Mouse (Mus musculus) duodenum, adult 2 months (tissue): ENCODE measurements around the gene Per2. TPM values are rescaled to one million over a fixed set of nuclear protein-coding genes. Genes with fewer than 3 reads are reported as not detected.

ENCODE experiments used
- polyA plus RNA-seq: library from polyadenylated mRNA; depleted of rRNA; stranded (reverse); fragments of >200 nt; gene quantifications from 2 replicates; pipeline ENCODE4 v1.2.3, GENCODE M21; 2012; ENCODE audit warnings: low replicate concordance; rRNA removed

Gene Per2
- 3.8 and 5.5 TPM in 2 replicates for polyA plus RNA-seq

DNA sequence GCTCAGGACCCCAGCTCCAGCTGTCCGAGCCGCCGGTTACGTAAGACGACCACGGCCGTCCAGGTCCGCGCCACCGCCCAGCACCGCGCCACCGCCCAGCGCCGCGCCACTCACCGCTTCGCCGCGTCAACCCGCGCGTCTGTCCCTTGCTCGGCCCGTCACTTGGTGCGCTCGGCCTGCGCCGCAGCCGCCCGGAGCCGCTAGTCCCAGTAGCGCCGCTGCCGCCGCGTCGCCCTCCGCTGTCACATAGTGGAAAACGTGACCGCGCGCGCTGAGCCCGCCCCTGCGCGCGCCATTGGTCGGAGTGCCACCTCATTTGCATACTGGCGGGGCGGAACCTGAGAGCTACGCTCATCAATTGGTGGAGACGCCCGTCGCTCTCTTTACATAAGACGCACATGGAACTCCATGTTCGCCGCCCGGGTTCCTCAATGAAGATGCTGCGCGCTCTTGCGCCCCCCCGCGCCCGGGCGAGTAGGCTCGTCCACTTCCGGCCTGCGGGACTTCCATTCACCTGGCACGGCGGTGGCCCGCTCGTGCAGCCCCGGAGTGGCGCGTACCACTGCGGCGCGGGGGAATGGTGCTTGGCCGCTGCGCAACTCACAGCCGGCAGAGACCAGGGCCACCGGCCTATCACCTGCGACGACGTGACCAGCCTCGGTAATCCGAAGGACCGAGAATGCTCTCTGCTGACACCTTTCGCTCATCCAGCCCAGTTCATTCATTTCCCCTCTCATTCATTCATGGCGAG lies at the start of gene Per2:
Gene Per2, minus strand, starts transcription at position 266 of the 751 bp plus-strand sequence.

DNA sequence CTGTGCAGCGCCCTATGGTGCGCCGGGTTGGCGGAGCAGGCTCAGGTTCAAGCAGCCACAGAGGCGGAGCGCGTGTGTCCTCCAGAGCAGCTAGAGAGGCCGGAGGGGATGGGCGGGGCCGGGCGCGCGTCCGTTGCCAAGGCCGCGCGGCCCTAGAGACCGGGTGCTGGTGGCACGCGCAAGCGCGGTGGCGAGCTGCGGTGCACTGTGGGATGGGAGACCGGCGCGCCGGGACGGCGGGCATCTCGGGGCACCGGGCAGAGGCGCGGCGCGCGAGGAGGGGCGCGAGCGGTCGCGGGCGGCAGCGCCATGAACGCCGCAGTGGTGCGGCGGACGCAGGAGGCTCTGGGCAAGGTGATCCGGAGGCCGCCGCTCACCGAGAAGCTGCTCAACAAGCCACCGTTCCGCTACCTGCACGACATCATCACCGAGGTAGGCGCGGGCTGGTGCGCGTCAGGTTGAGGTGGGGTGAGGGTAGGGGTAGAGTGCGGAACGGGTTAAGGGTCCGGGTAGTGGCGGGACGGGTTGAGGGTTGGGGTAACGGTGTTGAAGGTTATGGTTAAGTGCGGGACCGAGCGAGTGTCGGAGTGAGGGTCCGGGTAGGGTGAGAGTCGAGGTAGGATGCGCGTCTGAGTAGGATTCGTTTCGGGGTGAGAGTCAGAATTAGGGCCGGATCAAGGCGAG lies 35.5 kb upstream of the Per2 start, which contains the start of gene Traf3ip1:
Gene Traf3ip1, plus strand, starts transcription at position 191 of the 684 bp plus-strand sequence.

DNA sequence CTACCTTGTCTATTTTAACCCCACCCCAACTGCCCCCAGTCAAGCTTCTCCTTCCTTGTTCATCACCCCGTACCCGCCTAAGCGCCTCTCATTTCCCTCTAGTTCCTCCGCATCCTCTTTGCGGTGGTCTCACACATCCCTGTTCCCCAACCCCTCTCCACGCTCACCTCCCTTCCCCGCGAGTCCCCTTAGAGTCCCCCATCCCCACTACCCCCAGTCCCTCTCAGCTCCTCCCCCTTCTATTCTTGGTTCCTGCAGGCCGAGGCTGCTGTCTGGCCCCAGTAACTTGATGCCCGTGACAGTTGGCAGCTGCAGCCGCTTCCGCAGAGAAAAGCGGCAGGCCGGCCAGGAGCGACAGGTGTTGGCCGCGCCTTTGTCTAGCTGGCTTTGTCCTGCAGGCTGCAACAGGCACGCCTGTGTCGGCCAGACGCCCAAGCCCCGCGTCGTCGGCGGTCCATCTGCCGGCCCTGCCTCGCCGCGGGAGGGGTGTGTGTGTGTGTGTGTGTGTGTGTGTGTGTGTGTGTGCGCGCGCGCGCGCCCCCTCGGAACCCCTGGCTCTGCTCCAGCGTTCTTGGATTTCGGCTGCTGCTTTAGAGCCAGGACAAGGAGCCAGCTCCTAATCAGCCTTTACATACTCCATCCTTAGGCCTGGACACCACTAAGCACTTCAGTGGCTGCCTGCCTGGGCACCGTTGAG lies 45.1 kb downstream of the Per2 start, which contains the start of gene Hes6:
Gene Hes6, minus strand, starts transcription at position 141 of the 697 bp plus-strand sequence.

DNA sequence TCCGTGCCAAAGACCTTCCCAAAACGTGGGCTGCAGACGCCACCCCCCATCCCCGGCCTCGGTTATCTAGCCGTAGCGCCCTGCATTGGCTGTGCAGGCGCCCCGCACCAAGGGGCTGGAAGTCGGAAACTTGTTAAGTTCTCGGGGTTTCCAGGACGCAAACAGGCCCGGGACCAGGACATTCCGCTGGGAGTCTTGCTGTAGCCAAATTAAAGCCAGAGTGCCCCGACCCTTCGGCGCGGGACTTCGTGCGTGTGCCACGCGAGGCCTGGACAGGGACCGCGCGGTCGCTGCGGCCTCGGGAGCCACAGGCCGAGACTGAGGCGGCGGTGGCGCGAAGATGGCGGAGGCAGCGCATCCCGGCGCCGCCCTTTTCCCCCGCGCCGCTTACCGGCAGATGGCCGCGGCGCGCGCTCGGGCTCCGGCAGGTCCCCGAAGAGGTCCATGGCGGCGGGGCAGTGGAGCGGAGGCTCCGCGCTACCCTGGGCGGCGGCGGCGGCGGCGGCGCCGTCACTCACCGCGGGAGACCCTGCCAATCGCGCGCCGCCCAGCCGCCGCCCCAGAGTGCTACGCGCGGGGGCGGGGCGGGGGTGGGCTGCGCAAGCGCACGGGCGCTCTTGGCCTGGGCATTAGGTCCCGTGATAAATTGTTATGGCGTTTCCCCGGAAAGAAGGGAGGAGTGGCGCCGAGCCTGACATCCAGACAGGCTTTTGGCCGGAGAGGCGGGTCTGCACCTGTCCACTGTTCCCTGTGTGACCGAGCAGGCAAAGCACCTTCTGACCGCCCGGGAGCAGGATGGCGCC lies 60.7 kb downstream of the Per2 start, which contains the start of gene Ilkap:
Gene Ilkap, minus strand, starts transcription at position 556 of the 803 bp plus-strand sequence.

DNA sequence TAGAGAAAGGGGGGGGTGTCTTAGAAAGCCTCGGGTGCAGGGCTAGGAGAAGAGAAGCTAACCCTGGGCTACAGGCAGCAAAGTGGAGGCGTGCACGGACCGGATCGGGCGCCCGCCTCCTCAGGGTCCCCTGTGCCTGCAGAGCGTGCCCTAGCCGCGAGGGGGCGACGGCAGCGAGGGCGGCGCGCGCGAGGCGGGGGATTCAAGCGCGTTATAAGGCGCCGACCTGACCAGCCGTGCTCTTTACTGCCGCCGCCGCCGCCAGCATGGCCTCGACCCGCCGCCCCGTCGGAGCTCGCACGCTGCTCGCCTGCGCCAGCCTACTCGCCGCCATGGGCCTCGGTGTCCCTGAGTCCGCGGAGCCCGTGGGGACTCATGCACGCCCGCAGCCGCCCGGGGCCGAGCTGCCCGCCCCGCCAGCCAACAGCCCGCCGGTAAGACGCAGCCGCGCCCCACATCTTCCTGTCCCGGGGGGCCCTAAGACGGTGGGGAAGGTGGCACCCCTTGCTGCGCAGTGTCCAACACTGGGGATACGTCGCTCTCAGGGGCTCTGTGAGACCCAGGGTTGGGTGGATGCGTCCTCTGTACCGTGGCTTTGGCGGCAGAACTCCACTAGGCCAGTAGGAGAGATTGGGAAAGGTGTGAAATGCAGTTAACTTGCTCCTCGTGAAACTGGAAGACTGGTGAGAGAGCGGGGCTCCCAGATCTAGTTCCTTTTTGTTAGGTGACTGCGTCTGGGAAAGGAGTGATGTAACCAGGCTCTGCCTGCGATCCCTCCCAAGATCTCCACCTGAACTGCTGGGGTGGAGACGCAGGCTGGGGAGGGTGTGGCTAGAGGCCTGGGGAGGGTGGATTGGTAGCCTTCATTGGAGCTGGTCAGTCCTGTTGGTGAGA lies 92.7 kb downstream of the Per2 start, which contains the start of gene Erfe:
Gene Erfe, plus strand, starts transcription at position 216 of the 894 bp plus-strand sequence.

Other genes starting within 250 kb of the Per2 start
- gene Ube2f, start 209.0 kb downstream of the Per2 start, polyA plus RNA-seq, result 7.8 and 12.7 TPM in 2 replicates
- gene Scly, start 161.0 kb downstream of the Per2 start, polyA plus RNA-seq, result 29.1 and 30.8 TPM in 2 replicates
- 0.07 TPM in 1 of 2 replicates, not detected in the other for gene Espnl, start 137.2 kb downstream of the Per2 start, polyA plus RNA-seq
- gene Klhl30, start 108.3 kb downstream of the Per2 start, polyA plus RNA-seq, result 1.2 and 2.5 TPM in 2 replicates
- gene Erfe, start 92.9 kb downstream of the Per2 start, polyA plus RNA-seq, result 6.0 and 10.1 TPM in 2 replicates
- gene Ilkap, start 60.5 kb downstream of the Per2 start, polyA plus RNA-seq, result 36.7 and 44.9 TPM in 2 replicates
- 89.8 and 91.8 TPM in 2 replicates for gene Hes6, start 45.3 kb downstream of the Per2 start, polyA plus RNA-seq
- 1.8 and 2.9 TPM in 2 replicates for gene Traf3ip1, start 35.3 kb upstream of the Per2 start, polyA plus RNA-seq
- gene Asb1, start 81.2 kb upstream of the Per2 start, polyA plus RNA-seq, result 2.1 and 3.1 TPM in 2 replicates